Mouse (Mus musculus) liver (tissue): Measurements from ENCODE around the gene Cts8.

Experiments
- DNase-seq: peaks from one replicate; pipeline ENCODE4 v3.0.0-alpha.2; 2020; ENCODE audit warnings: mixed read lengths

Gene Cts8

DNA sequence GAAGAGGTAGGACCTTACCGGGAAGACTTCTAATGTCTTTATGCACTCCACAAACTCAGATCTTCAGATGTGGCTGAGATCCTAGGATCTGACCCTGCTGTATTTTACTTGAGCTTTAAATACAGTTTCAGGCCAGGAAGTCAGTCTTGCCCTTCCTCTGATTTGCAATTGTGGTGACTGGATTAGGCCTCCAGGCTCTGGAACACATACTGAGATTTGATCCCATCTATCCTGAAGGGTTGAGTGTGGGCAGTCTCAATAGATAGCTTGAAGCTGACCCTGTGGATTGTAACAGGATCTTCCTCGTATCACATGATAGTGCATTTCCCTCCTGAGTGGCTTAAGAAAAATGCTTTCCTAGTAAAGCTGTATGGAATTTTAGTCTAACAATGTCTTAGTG, at the start of gene Cts8:
TSS of gene Cts8 (minus strand) at position 101 of the 400 bp plus-strand sequence.
- DNase-seq = no peak

GRCm38 (mm10) chr13:61288739-61289138, 33.6 kb upstream of the Cts8 start, which contains the start of gene Gm49398:
Gene Gm49398 (minus strand): TSS chr13:61288839.
- no peak for DNase-seq

GRCm38 (mm10) chr13:61241076-61241947, 13.8 kb downstream of the Cts8 start:
- DNase-seq = peak; percentile 66

- DNase-seq = no peak
Observed at GRCm38 (mm10) chr13:61203310-61203709, 51.8 kb downstream of the Cts8 start, which contains the start of gene Cts6. Gene Cts6 (minus strand): TSS chr13:61203410.
